Mouse (Mus musculus): ENCODE data around the gene Lzts3. TPM values are rescaled to one million over a fixed set of nuclear protein-coding genes. Genes with fewer than 3 reads are reported as not detected.
"Not testable (repeated sequence)": the region's sequence is repeated elsewhere in the genome, so short reads cannot be mapped to it uniquely, and the experiment has no call there.

The Lzts3 gene
- polyA plus RNA-seq, 1 experiment from 2014 or later, result 1.7 TPM

- H3K9me3 ChIP-seq, result no peaks in the 10 kb centered on the region
- peaks cover 90% of the 10 kb centered on the region for H3K36me3 ChIP-seq
- no peak overlapping the region for H3K4me3 ChIP-seq
- no peak for DNase-seq (ENCODE audit: low spot score)
- H3K4me1 ChIP-seq, result no peaks in the 10 kb centered on the region
- peak overlapping the region; percentile 47; the same call in 1 of the 2 replicates for H3K27ac ChIP-seq
- no peaks in the 10 kb centered on the region for H3K27me3 ChIP-seq (ENCODE audit: insufficient read depth, poor library complexity, severe bottlenecking)
- 81% methylated on average over 6 of the region's 6 CpGs for WGBS
Measured at GRCm38 (mm10) chr2:130655660-130656339, 13.2 kb upstream of the Lzts3 start.

DNA sequence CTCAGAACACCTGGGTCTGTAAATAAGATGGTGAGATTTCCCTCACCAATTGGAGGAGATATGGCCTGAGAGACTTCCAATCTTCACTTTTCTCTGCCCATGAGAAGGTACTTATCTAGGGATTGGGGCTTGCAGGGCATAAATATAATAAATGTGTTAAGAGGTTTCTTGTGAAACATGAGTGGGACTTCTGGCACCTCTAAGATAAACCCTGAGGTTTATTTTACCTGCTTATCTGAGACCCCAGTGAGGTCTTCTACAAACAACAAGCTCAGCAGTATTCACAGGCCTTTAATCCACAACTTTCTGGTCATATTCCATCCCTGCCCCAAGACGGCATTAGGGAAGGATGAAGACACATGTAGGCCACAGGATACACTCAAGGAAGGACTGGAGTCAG, 11.2 kb upstream of the Lzts3 start:
- H3K4me1 ChIP-seq, result no peaks in the 10 kb centered on the region
- no peaks in the 10 kb centered on the region for H3K27me3 ChIP-seq (ENCODE audit: insufficient read depth, poor library complexity, severe bottlenecking)
- H3K36me3 ChIP-seq, result peaks cover 85% of the 10 kb centered on the region
- DNase-seq (ENCODE audit: low spot score), result no peak
- H3K27ac ChIP-seq, result no peak overlapping the region
- no peak overlapping the region for H3K4me3 ChIP-seq
- H3K9me3 ChIP-seq, result no peaks in the 10 kb centered on the region
- 83% methylated on average over 1 of the region's 1 CpGs for WGBS

DNA sequence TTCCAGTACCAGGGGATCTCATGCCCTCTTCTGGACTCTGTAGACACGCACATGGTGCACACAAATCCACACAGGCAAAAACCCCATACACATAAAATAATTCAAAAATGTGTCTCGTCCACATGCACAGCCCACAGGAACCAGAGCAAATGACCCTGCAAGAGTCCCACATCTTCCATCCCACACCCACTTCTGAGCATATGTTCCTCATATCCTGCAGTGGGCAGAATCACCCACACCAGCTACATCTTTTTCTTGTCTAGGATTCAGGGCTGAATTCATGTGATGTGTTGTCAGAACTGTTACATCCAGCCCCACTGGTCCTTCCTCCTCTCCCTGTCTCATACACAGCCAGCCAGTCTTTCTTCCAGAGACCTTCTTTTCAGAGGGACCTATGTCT, 10.7 kb upstream of the Lzts3 start:
- WGBS, result 89% methylated on average over 2 of the region's 2 CpGs
- Histone ChIP-seq H3K27ac (no peak overlapping the region), H3K4me3 (no peak overlapping the region), H3K27me3 (ENCODE audit: insufficient read depth, poor library complexity, severe bottlenecking) (no peaks in the 10 kb centered on the region), H3K9me3 (no peaks in the 10 kb centered on the region), H3K36me3 (peaks cover 81% of the 10 kb centered on the region), H3K4me1 (no peaks in the 10 kb centered on the region)
- DNase-seq (ENCODE audit: low spot score), result no peak

GRCm38 (mm10) chr2:130649028-130649427, 6.4 kb upstream of the Lzts3 start:
- 75% methylated on average over 6 of the region's 6 CpGs for WGBS
- not testable (repeated sequence) for DNase-seq (ENCODE audit: low spot score); H3K27ac ChIP-seq; H3K4me1 ChIP-seq; H3K9me3 ChIP-seq; H3K27me3 ChIP-seq (ENCODE audit: insufficient read depth, poor library complexity, severe bottlenecking); H3K4me3 ChIP-seq
- peaks cover 46% of the 10 kb centered on the region for H3K36me3 ChIP-seq

DNA sequence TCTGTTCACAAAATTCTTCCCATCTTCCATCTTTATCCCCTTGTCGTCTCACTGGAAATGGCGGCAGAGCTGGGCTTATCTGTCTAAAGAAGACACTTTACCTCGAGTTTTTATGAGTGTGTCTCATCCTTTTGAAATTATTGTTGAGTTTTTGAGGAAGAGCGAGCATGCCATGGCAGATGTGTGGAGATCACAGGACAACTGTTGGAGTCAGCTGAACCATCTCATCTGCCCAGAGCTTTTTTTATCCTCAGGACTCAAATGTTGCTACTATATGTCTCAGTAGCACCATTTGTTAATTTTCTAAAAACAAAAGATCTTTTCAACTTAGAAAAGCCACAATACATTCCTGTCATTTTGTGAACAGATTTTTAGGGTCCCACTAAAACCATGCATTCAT, 2.6 kb upstream of the Lzts3 start:
- H3K27me3 ChIP-seq (ENCODE audit: insufficient read depth, poor library complexity, severe bottlenecking), result peaks cover 20% of the 10 kb centered on the region
- peaks cover 16% of the 10 kb centered on the region; the same call in 1 of the 2 replicates for H3K36me3 ChIP-seq
- DNase-seq (ENCODE audit: low spot score), result no peak
- H3K4me1 ChIP-seq, result peaks cover 14% of the 10 kb centered on the region
- 82% methylated on average over 4 of the region's 4 CpGs for WGBS
- H3K9me3 ChIP-seq, result no peaks in the 10 kb centered on the region
- H3K4me3 ChIP-seq, result no peak overlapping the region
- H3K27ac ChIP-seq, result no peak overlapping the region

- H3K36me3 ChIP-seq, result peaks cover 6% of the 10 kb centered on the region; the same call in 1 of the 2 replicates
- H3K27ac ChIP-seq, result peak overlapping the region; percentile 84
- H3K4me1 ChIP-seq, result peaks cover 14% of the 10 kb centered on the region
- H3K4me3 ChIP-seq, result peak overlapping the region; percentile 77
- DNase-seq (ENCODE audit: low spot score), result no peak
- WGBS, result under 1% methylated on average over 27 of the region's 27 CpGs
- H3K9me3 ChIP-seq, result no peaks in the 10 kb centered on the region
- H3K27me3 ChIP-seq (ENCODE audit: insufficient read depth, poor library complexity, severe bottlenecking), result peaks cover 49% of the 10 kb centered on the region
Measured at GRCm38 (mm10) chr2:130642197-130642660, 374 bp downstream of the Lzts3 start.

GRCm38 (mm10) chr2:130641351-130642025, 1.1 kb downstream of the Lzts3 start:
- H3K4me3 ChIP-seq, result 0 out of 2 replicates have a peak overlapping the region, but pooled peaks have one; percentile 77

DNA sequence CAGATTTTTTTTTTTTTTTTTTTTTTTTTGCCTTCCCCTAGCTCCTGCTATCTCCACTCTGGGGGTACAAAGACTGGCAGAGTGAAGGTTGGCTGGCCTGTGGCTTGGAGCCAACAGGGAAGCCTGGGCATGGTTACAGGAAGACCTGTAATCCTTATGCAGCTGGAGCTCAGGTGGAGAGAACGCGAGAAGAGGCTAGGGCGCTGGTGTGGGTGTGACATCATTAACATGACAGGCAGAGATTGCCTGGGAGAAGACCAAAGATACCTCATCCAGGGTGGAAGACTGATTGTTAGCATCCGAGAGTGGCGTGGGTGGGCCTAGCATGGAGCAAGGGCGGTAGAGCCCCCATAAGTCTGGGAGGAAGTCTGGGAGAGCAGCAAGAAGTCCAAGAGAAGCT, 3.3 kb downstream of the Lzts3 start:
- no peak overlapping the region for H3K27ac ChIP-seq
- DNase-seq (ENCODE audit: low spot score), result no peak
- peaks cover 79% of the 10 kb centered on the region for H3K27me3 ChIP-seq (ENCODE audit: insufficient read depth, poor library complexity, severe bottlenecking)
- 0 out of 2 replicates have a peak, but pooled peaks cover 3% of the 10 kb centered on the region for H3K36me3 ChIP-seq
- peaks cover 35% of the 10 kb centered on the region for H3K4me1 ChIP-seq
- WGBS, result 59% methylated on average over 6 of the region's 6 CpGs
- H3K4me3 ChIP-seq, result no peak overlapping the region
- no peaks in the 10 kb centered on the region for H3K9me3 ChIP-seq

More at GRCm38 (mm10) chr2:130641351-130642025, 1.1 kb downstream of the Lzts3 start:
- Histone ChIP-seq H3K9me3 (no peaks in the 10 kb centered on the region), H3K36me3 (no peaks in the 10 kb centered on the region), H3K27ac (no peak overlapping the region), H3K4me1 (peaks cover 14% of the 10 kb centered on the region), H3K27me3 (ENCODE audit: insufficient read depth, poor library complexity, severe bottlenecking) (peaks cover 57% of the 10 kb centered on the region)
- DNase-seq (ENCODE audit: low spot score), result no peak
- 67% methylated on average over 6 of the region's 6 CpGs for WGBS

DNA sequence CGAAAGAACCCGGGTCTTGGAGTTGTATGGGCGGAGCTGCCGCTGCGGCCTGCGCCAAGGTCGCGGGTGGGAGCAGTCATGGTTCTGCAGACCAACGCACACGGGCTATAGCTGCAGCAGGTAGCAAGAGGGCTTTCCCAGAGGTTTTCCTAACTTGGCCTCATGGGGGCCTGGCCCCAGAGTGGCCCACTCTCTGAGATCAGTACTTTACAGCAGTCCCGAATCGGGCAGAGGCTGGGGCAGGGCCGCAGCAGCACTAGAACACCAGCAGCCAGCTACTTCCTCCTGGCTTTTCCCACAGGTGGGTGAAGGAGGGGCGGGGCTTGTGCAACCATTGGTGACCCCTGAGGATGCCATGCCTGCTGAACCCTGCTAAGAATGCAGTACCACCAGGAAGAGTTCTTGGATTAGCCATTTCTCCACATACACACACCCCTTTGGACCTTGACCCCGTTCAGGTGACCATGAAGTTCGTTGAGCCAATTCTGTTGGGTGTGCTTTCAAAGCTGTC, 4.4 kb downstream of the Lzts3 start:
- H3K27ac ChIP-seq, result no peak overlapping the region
- H3K4me3 ChIP-seq, result no peak overlapping the region
- 24% methylated on average over 16 of the region's 16 CpGs for WGBS
- H3K9me3 ChIP-seq, result no peaks in the 10 kb centered on the region
- H3K4me1 ChIP-seq, result peaks cover 40% of the 10 kb centered on the region
- H3K27me3 ChIP-seq (ENCODE audit: insufficient read depth, poor library complexity, severe bottlenecking), result peaks cover 90% of the 10 kb centered on the region
- H3K36me3 ChIP-seq, result 0 out of 2 replicates have a peak, but pooled peaks cover 3% of the 10 kb centered on the region
- no peak for DNase-seq (ENCODE audit: low spot score)

DNA sequence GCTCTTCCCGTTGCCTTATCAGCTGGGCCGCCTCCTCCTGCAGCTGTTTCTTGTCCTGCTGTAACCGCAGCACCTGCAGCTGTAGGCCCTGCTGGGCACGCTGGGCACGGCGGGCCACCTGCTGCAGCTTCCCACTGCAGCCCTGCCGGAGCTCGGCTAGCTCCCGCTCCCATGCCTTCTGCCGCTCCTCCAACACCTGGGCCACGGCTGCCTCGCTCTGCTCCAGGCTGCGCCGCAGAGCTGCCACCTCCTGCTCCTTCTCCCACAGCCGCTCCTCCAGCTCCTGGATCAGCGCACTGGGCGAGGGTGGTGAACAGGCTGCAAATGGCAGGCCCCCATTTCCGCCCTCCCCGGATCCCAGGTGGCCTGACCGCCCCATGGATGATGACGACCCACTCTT, 6.8 kb downstream of the Lzts3 start:
- H3K36me3 ChIP-seq, result 0 out of 2 replicates have a peak, but pooled peaks cover 3% of the 10 kb centered on the region
- H3K27me3 ChIP-seq (ENCODE audit: insufficient read depth, poor library complexity, severe bottlenecking), result peaks cover 81% of the 10 kb centered on the region
- H3K27ac ChIP-seq, result no peak overlapping the region
- peaks cover 25% of the 10 kb centered on the region for H3K4me1 ChIP-seq
- H3K4me3 ChIP-seq, result peak overlapping the region; percentile 61
- WGBS, result 7% methylated on average over 21 of the region's 21 CpGs
- no peak for DNase-seq (ENCODE audit: low spot score)
- H3K9me3 ChIP-seq, result no peaks in the 10 kb centered on the region

DNA sequence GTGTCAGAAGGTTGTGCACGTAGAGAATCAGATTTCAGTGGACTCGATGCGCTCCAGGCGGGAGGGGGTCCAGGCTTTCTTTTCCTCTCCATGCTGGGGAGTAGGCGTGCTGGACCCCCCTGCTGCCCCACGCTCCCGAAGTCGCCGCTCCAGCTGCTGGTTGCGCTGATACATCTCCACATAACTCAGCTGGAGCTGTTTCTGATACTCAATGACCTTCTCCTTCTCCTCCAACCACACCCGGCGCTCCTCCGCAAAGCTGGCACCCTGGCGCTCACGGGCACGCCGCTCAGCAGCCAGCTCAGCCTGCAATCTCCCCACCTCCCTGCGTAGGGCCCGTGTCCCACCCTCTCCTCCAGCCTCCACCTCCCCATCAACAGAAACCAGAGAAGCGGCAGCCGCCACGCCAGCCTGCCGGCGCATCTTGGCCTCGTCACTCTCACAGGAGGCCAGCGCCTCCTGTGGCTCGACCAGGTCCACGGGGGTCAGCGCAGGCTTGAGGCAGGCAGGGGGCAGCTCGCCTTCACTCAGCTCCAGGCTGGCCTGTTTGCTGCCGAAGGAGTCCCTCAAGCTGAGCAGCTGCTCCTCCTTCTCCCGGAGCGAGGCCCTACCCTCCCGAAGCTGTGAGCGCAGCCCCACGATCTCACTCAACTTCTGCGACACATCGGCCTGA, 7.7 kb downstream of the Lzts3 start:
- Histone ChIP-seq H3K4me1 (peaks cover 25% of the 10 kb centered on the region), H3K4me3 (peak overlapping the region; percentile 61), H3K9me3 (no peaks in the 10 kb centered on the region), H3K36me3 (0 out of 2 replicates have a peak, but pooled peaks cover 3% of the 10 kb centered on the region), H3K27ac (peak overlapping the region; percentile 31), H3K27me3 (ENCODE audit: insufficient read depth, poor library complexity, severe bottlenecking) (peaks cover 71% of the 10 kb centered on the region)
- WGBS, result under 1% methylated on average over 38 of the region's 38 CpGs
- no peak for DNase-seq (ENCODE audit: low spot score)

- Histone ChIP-seq H3K27me3 (ENCODE audit: insufficient read depth, poor library complexity, severe bottlenecking) (peaks cover 64% of the 10 kb centered on the region), H3K36me3 (0 out of 2 replicates have a peak, but pooled peaks cover 3% of the 10 kb centered on the region), H3K4me3 (peak overlapping the region; percentile 61), H3K9me3 (no peaks in the 10 kb centered on the region), H3K27ac (peak overlapping the region; percentile 31), H3K4me1 (peaks cover 25% of the 10 kb centered on the region)
- no peak for DNase-seq (ENCODE audit: low spot score)
- WGBS, result 16% methylated on average over 13 of the region's 14 CpGs
Measured at GRCm38 (mm10) chr2:130634006-130634738, 8.4 kb downstream of the Lzts3 start.
